Mouse (Mus musculus): ENCODE results near the gene Evx2. TPM values are rescaled to one million over a fixed set of nuclear protein-coding genes. Genes with fewer than 3 reads are reported as not detected.
A peak's percentile ranks its signal among the peaks of the same experiment; 100 is the strongest.

The Evx2 gene
- polyA plus RNA-seq, 1 experiment, result 0.02 TPM

GRCm38 (mm10) chr2:74684106-74684505 is 24.7 kb upstream of the Evx2 start:
- peaks cover 15% of the 10 kb centered on the region for H3K4me1 ChIP-seq (ENCODE audit: control insufficient read depth, insufficient read depth, low read length)
- no peak overlapping the region for H3K27ac ChIP-seq (ENCODE audit: control insufficient read depth, insufficient read depth, low read depth, low read length)
- TF ChIP-seq POLR2A (IDR thresholded peaks at IDR 0.05; ENCODE audit: control insufficient read depth, low read depth, low read length) (no peak), CTCF (IDR thresholded peaks at IDR 0.05; ENCODE audit: control insufficient read depth, insufficient read depth, insufficient replicate concordance, low read depth, low read length) (no peak)
- H3K36me3 ChIP-seq (ENCODE audit: control insufficient read depth, insufficient read depth, low read length), result no peaks in the 10 kb centered on the region
- H3K4me3 ChIP-seq (ENCODE audit: control insufficient read depth, low read depth, low read length), result no peak overlapping the region
- H3K27me3 ChIP-seq (ENCODE audit: control insufficient read depth, insufficient read depth, low read length), result peaks cover 13% of the 10 kb centered on the region

GRCm38 (mm10) chr2:74683471-74683951 is 24.2 kb upstream of the Evx2 start:
- Histone ChIP-seq H3K4me3 (ENCODE audit: control insufficient read depth, low read depth, low read length) (no peak overlapping the region), H3K4me1 (ENCODE audit: control insufficient read depth, insufficient read depth, low read length) (peaks cover 15% of the 10 kb centered on the region), H3K36me3 (ENCODE audit: control insufficient read depth, insufficient read depth, low read length) (no peaks in the 10 kb centered on the region), H3K27me3 (ENCODE audit: control insufficient read depth, insufficient read depth, low read length) (peaks cover 13% of the 10 kb centered on the region), H3K27ac (ENCODE audit: control insufficient read depth, insufficient read depth, low read depth, low read length) (no peak overlapping the region)
- TF ChIP-seq CTCF (IDR thresholded peaks at IDR 0.05; ENCODE audit: control insufficient read depth, insufficient read depth, insufficient replicate concordance, low read depth, low read length) (no peak), POLR2A (IDR thresholded peaks at IDR 0.05; ENCODE audit: control insufficient read depth, low read depth, low read length) (no peak)

GRCm38 (mm10) chr2:74682796-74683195 is 23.4 kb upstream of the Evx2 start:
- Histone ChIP-seq H3K36me3 (ENCODE audit: control insufficient read depth, insufficient read depth, low read length) (no peaks in the 10 kb centered on the region), H3K4me1 (ENCODE audit: control insufficient read depth, insufficient read depth, low read length) (peaks cover 15% of the 10 kb centered on the region), H3K4me3 (ENCODE audit: control insufficient read depth, low read depth, low read length) (no peak overlapping the region; the same call in 1 of the 2 replicates), H3K27me3 (ENCODE audit: control insufficient read depth, insufficient read depth, low read length) (peaks cover 13% of the 10 kb centered on the region), H3K27ac (ENCODE audit: control insufficient read depth, insufficient read depth, low read depth, low read length) (no peak overlapping the region)
- TF ChIP-seq CTCF (IDR thresholded peaks at IDR 0.05; ENCODE audit: control insufficient read depth, insufficient read depth, insufficient replicate concordance, low read depth, low read length) (no peak), POLR2A (IDR thresholded peaks at IDR 0.05; ENCODE audit: control insufficient read depth, low read depth, low read length) (no peak)

- H3K4me1 ChIP-seq (ENCODE audit: control insufficient read depth, insufficient read depth, low read length), result peaks cover 14% of the 10 kb centered on the region
- TF ChIP-seq CTCF (IDR thresholded peaks at IDR 0.05; ENCODE audit: control insufficient read depth, insufficient read depth, insufficient replicate concordance, low read depth, low read length) (no peak), POLR2A (IDR thresholded peaks at IDR 0.05; ENCODE audit: control insufficient read depth, low read depth, low read length) (no peak)
- no peaks in the 10 kb centered on the region for H3K36me3 ChIP-seq (ENCODE audit: control insufficient read depth, insufficient read depth, low read length)
- no peak overlapping the region for H3K27ac ChIP-seq (ENCODE audit: control insufficient read depth, insufficient read depth, low read depth, low read length)
- H3K27me3 ChIP-seq (ENCODE audit: control insufficient read depth, insufficient read depth, low read length), result peaks cover 13% of the 10 kb centered on the region
- peak overlapping the region; percentile 45 for H3K4me3 ChIP-seq (ENCODE audit: control insufficient read depth, low read depth, low read length)
Observed at GRCm38 (mm10) chr2:74681594-74682531, 22.5 kb upstream of the Evx2 start.

- Histone ChIP-seq H3K27me3 (ENCODE audit: control insufficient read depth, insufficient read depth, low read length) (peaks cover 13% of the 10 kb centered on the region), H3K4me1 (ENCODE audit: control insufficient read depth, insufficient read depth, low read length) (peaks cover 13% of the 10 kb centered on the region), H3K4me3 (ENCODE audit: control insufficient read depth, low read depth, low read length) (no peak overlapping the region), H3K36me3 (ENCODE audit: control insufficient read depth, insufficient read depth, low read length) (no peaks in the 10 kb centered on the region), H3K27ac (ENCODE audit: control insufficient read depth, insufficient read depth, low read depth, low read length) (no peak overlapping the region)
- TF ChIP-seq POLR2A (IDR thresholded peaks at IDR 0.05; ENCODE audit: control insufficient read depth, low read depth, low read length), result no peak
- TF ChIP-seq CTCF (IDR thresholded peaks at IDR 0.05; ENCODE audit: control insufficient read depth, insufficient read depth, insufficient replicate concordance, low read depth, low read length), result no peak
Observed at GRCm38 (mm10) chr2:74680561-74681398, 21.4 kb upstream of the Evx2 start.

GRCm38 (mm10) chr2:74679980-74680379 is 20.6 kb upstream of the Evx2 start:
- Histone ChIP-seq H3K27ac (ENCODE audit: control insufficient read depth, insufficient read depth, low read depth, low read length) (no peak overlapping the region), H3K4me3 (ENCODE audit: control insufficient read depth, low read depth, low read length) (no peak overlapping the region), H3K4me1 (ENCODE audit: control insufficient read depth, insufficient read depth, low read length) (peaks cover 18% of the 10 kb centered on the region), H3K36me3 (ENCODE audit: control insufficient read depth, insufficient read depth, low read length) (no peaks in the 10 kb centered on the region), H3K27me3 (ENCODE audit: control insufficient read depth, insufficient read depth, low read length) (peaks cover 14% of the 10 kb centered on the region)
- TF ChIP-seq POLR2A (IDR thresholded peaks at IDR 0.05; ENCODE audit: control insufficient read depth, low read depth, low read length) (no peak), CTCF (IDR thresholded peaks at IDR 0.05; ENCODE audit: control insufficient read depth, insufficient read depth, insufficient replicate concordance, low read depth, low read length) (no peak)

- Histone ChIP-seq H3K27ac (ENCODE audit: control insufficient read depth, insufficient read depth, low read depth, low read length) (no peak overlapping the region), H3K4me3 (ENCODE audit: control insufficient read depth, low read depth, low read length) (no peak overlapping the region), H3K36me3 (ENCODE audit: control insufficient read depth, insufficient read depth, low read length) (no peaks in the 10 kb centered on the region), H3K4me1 (ENCODE audit: control insufficient read depth, insufficient read depth, low read length) (peaks cover 18% of the 10 kb centered on the region), H3K27me3 (ENCODE audit: control insufficient read depth, insufficient read depth, low read length) (peaks cover 14% of the 10 kb centered on the region)
- TF ChIP-seq CTCF (IDR thresholded peaks at IDR 0.05; ENCODE audit: control insufficient read depth, insufficient read depth, insufficient replicate concordance, low read depth, low read length), result no peak
- no peak for TF ChIP-seq POLR2A (IDR thresholded peaks at IDR 0.05; ENCODE audit: control insufficient read depth, low read depth, low read length)
Observed at GRCm38 (mm10) chr2:74679596-74679971, 20.2 kb upstream of the Evx2 start.

Data from testis, adult 2 months (tissue).